Mouse (Mus musculus): Measurements from ENCODE around the gene Igsf9.

The Igsf9 gene

DNA sequence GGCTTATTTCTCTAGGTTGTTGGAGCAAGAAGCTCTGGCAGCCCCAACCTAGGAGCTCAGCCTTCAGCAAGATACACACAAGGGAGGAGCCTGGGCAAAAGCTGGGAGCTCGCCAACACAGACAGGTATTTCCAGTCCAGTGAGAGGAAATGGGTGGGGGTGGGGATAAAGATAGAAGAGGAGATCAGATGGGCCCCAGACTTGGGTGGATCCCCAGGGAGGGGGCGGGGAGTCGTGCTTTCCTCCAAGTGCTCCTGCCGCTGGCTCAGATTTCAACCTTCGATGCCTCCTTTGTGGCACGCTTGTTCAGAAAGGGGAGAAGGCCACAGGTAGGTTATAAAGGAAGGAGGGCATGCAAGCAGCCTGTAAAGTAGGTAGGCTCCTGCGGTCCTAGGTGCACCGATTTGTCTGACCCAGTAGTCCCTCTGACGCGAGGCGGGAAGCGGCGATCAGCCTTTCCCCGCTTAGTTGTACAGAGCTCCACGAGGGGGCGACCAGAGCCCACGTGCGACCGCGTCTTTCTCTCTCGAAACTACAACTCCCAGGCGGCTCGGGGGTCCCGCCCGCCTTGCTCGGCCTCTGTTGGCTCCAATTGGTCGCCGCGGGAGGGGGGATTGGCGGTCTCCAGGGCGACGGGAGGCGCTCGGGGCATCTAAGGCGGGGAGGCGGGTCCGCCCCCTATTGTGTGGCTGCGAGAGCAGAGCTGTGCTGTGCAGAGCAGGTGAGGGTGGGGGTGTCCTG lies at the start of gene Igsf9:
TSS of gene Igsf9 (plus strand) at position 249 of the 741 bp plus-strand sequence.
- peak; percentile 94 for DNase-seq

DNA sequence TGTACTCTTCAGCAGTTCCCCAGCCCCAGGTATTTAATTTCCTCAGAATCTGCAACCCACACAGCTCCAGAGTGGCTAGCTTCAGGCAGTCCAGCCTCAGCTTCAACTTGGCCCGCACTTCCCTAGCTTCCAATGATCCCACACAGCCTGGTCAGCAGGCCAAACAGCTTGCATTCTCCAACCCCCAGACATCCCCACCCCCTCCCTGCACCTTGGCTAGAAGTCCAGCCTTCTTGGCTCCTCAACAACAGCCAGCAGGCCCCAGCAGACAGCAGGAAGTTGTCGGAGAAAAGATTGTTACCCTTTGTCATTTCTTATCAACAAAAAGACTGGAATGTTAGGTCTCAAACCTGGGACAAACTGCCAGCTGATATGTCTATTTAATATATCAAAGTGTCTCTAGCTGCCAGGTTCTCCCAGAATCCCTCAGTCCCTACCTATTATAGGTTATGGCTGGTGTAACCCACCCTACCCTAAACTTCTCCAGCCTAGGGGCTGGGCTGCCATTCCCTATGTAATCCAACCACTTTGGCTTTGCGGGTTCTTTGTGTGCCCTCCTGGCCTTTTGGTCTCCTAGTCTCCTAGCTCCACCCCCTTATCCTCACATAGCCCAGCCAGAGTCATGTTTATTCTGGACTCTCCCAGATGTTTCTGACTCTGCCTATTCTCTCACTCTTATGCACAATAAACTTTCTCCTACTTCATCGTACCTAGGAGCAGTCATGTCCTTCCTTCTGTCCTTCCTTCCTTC lies 49.6 kb upstream of the Igsf9 start:
- DNase-seq: peak; percentile 58

DNA sequence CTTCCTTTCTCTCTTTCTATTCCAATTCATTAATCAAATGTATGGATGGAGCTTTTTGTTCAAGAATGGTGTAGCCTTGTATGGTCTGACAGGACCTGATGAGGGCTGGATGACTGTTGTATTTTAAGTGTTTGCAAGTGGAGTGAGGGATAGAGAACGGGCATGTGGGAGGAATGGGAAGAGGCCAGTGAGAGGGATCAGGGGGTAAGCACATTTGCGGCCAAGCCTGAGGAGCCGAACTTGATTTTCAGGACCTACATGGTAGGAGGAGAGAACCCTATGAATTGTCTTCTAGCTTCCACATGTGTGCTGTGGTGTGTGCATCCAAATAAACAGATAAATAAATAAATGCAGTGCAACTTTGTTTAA lies 49.0 kb upstream of the Igsf9 start:
- DNase-seq: no peak

DNA sequence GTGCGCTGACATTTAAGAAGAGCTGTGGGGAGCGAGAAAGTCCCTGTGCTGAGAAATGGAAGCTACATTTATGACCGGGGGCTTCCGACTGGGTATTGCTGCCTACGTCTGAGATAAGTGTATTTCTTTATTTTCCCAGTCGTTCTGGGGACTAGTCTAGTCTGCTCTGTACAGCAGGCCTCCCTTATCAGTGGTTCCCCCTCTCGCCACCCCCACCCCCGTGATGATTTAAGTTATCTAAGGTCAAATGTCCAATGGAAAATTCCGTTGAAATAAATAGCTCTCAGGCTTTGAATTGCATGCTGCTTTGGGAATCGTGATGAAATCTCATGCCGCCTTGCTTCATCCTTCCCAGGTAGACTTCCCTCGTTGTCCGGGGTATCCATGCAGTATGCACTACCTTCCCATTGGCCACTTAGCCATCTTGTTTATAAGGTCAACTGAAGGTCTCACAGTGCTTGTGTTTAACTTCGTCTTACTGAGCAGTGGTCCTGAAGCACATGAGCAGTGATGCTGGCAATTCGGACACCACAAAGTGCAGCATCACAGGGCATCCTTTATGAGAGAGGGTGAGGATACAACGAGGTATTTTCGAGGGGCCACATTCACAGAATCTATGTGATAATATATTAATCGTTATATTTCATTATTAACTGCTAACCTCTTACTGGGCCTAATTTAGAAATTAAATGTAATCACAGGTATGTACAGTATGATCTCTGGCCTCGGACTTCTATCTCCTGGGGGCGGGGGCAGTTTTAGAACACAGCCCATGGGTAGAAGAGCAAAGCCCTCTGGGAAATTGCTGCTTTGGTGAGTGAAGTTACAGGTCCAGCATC lies 48.4 kb upstream of the Igsf9 start:
- no peak for DNase-seq

DNA sequence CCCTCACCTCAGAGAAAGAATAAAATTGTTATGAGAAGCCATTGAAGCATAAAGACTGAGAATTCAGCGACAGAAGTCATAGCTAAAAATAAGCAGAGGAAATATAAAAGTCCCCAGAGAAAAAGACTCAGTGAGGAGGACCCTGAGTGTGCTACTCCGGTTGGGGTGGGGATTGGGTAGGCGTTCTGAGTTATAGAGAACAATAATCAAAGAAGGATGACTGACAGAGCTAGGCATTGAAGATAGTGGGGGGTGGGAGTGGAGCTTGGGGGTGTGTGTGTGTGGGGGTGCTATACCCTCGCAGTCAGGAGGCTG lies 47.8 kb upstream of the Igsf9 start:
- no peak for DNase-seq

DNA sequence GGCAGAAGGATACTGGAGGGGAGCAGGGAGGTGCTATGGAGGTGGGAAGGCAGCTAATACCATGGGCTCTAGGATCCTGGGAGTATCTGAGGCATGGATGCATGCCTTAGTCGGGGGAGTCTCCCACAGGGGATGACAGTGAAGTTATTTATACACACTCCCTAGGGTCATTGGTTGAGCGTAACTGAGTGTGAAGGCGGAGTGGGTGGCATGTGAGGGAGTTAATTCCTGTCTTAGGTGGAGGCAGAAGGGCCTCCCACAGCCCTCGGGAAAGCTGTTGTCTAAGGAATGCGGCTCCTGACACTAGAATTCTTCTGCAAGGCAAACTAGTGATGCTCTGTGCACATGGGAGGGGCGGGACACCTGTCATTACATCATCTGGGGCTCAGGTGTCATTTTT lies 44.8 kb upstream of the Igsf9 start:
- no peak for DNase-seq

DNA sequence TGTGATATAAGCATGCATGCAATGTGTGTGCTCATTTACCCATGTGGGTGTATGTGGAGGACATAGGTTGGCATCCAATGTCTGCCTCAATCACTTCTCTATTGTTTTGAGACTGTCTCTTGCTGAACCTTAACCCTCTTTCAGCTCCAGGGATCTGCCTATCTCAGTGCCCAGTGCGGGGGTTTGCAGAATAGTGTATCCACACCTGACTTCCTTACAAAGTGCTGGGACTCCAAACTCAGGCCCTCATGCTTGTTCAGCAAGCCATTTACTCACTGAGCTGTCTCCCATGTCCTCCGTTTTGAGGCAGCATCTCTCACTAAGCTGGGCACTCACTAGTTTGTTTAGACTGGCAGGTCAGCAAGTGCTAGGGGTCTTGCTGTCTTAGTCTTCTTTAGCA lies 43.0 kb upstream of the Igsf9 start:
- no peak for DNase-seq

DNA sequence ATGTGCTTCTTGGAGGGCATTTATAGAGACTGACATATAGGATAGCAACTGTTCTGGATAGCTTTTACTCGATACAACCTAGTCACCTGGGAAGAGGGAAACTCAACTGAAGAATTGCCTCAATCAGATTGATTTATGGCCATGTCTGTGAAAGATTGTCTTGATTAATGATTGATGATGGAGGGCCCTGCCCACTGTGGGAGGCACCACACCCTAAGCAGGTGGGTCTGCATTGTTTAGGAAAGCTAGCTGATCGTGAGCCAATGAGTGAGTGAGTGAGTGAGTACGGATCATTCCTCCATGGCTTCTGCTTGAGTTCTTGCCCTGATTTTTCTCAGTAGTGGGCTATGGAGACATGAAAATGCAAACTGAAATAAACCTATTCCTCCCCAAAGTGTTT lies 41.1 kb upstream of the Igsf9 start:
- no peak for DNase-seq

DNA sequence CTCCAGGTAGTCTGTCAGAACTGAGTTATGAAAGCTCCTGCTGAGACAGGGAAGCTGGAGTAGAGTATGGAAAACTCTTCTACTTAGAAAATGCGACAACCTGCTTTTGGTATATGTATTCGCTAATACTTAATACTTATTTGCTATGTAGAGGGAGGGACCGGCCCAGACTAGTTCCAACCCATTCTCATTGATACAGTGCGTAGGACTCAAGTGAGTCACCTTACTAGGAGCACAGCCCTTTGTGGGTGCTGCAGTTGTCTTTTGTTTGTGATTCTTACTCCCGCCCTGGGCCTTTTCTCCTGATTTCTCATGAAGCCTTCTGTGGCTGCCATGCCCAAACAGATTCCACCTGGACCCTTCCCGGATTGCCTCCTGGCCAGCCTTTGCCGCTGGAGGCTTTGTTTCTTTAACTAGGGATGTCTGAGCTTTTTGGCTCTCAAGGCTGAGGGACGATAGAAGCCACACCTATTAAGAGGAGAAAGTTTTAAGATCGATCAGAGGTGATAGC lies 39.6 kb upstream of the Igsf9 start:
- DNase-seq: no peak

DNA sequence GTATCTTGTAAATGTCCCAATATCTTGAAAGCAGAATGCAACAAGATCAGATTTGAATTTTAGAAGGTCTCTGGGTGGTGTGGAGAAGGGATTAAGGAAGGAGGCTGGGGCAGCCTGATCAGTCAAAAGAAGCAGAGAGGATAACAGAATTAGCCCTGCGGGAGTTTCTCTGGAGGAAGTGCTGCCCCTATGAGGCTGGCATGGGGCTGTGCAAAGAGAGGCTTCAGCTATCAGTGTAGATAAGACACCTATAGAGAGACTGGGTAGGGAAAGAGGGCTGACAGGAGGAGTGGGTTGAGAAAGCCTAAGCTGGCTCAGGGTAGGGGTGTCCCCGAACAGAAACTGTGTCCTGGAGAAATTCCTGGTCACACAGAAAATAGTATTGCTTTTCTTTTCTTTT lies 31.4 kb upstream of the Igsf9 start:
- DNase-seq: no peak

DNA sequence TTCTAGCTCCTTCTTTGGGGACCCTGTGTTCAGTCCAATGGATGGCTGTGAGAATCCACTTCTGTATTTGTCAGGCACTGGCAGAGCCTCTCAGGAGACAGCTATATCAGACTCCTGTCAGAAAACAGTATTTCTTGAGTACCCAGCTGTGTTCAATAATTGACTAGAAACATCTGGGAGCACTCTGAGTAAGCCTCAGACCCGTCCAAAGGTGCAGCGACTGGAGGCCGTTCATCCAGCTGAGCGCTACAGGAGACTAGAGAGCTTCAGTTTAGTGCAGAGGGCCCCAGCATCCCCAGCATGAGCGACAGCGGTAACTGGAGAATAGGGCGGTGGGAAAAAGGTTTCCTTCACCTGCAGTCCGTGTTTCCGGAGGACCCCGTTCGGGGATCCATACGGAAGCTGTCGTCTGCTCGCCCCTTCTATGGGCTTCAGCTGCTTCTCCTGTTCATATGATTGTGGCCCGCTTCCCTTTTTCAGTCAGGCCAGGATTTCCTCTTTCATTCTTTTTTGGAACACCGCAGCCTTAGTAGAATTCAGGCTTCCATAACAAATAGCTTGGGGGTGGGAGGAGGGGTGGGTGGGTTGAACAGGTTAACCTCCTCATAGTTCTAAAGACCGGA lies 30.6 kb upstream of the Igsf9 start:
- DNase-seq: no peak

DNA sequence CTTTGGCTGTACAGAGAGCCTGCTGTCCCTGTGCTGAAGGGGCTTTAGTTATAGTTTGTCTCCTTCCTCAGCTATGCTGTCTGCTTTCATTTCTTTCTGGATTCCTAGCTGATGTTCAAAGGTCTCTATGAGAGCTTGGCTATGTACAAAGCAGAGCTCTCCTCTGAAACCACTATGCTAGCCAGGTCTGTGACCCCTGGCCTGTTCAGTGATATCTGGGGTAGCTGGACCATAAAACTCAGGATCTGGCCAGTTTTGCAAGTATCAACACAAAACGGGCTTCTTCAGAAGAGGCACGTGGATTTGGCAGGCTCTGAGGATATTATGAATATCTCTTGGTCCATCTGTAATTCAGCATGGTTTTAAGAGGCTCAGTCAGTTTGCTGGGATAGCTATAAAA lies 28.7 kb upstream of the Igsf9 start:
- no peak for DNase-seq

DNA sequence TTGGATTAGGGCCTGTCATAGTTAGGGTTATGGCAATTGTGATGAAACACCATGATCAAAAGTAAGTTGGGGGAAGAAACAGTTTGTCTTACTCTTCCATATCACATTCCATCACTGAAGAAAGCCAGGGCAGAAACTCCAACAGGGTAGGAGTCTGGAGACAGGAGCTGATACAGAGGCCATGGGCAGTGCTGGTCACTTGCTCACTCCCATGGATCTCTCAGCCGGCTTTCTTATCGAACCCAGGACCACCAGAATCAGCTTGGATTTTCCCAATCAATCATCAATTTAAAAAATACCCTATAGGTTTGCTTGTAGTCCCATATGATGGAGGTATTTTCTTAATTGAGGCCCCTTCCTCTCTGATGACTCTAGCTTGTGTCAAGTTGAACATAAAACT lies 27.8 kb upstream of the Igsf9 start:
- no peak for DNase-seq

DNA sequence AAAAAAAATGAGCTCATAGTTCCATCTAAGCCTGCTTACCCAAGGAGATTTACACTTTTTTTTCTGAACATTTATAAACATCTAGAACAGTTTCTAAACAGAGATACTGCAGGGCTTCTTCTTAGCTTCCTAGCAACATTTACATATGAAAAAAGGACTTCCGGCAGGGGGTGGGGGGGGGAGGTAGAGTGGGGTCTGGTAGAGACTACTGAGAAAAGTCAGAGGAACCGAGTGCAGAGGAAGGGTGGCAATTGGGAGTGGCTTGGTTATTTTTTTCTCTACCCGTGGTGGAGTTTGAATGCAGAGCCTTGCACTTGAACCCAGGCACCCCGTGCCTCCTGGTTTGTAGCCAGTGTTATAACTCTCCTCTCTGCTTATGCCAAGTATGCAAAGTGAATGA lies 26.2 kb upstream of the Igsf9 start:
- DNase-seq: peak; percentile 18

DNA sequence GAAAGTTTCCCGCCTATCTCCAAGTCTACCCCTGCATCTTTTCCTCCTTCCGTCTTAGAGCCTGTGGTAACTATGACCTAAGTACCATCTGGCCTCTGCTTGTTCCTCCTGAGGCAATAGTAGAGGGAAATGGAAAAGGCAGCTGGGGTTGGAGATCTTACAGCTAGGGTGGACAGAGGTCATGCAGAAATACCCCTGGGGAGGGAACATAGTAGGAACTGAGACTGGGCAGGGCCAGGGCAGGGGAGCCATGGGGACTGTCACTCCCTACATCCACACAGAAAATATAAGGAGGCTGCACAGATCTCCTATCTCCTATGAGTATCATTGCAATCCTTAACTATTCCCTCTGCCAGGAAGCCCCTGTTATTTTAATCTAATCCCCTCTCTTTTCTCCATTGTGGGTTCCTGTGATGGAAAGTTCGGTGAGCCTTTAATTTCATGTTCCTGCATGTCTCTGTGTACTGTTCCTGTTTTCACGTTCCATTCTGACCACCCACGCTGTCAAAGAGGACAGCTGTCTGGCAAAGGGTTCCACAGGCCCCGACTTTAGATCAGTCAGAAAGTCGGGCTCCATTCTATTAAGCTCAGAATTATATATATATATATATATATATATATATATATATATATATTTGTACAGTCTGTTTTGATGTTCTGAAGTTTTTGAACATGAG lies 25.4 kb upstream of the Igsf9 start:
- DNase-seq: peak; percentile 65

DNA sequence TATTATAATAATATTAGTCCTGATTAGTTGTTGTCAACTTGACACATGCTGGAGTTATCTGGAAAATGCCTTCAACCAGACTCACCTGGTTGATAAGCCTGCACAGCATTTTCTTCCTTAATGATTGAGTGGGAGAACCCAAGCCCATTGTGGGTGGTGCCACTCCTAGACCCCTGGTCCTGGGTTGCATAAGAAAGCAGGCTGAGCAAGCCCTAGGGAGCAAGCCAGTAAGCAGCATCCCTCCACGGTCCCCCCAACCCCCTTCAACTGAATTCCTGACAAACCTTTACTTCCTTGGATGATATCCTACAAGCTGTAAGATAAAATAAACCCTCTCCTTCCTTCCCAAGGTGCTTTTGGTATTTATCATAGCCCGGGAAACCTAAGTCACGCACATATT lies 24.4 kb upstream of the Igsf9 start:
- DNase-seq: no peak

DNA sequence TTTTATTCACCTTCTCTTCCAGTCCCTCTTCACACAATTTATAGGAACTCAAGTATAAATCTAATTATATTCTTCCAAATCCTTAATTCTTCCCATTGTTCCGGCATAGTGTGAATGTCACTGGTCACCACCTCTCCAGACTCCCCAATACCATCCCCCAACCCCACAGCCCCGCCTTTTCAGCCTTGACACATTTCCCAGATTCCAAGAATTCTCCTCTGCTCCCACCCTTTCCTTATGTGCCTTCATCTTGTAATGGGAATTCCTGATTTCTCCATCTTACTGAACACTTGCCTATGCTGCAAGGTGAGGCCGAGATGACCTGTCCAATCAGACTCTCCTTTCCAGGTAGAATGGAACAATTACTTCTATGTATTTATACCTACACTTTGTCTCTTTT lies 23.5 kb upstream of the Igsf9 start:
- no peak for DNase-seq

DNA sequence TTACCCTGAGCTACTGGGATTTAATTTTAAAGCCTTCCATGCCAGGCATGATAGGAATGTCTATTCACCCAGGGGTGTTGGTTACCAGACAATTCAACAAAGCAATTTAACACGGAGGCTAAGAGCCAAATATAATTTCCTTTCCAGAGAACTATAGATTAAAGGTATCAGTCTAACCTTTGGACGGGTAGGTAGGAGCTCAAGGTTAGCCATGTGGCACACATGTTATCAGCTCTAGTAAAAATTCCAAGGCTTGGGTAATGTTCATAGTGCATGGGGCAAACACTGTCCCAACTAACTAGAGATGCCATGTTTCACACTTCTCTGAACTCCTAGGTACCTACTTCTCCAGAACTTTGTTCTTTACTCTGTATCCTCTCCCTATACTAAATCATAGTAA lies 20.0 kb upstream of the Igsf9 start:
- DNase-seq: no peak

DNA sequence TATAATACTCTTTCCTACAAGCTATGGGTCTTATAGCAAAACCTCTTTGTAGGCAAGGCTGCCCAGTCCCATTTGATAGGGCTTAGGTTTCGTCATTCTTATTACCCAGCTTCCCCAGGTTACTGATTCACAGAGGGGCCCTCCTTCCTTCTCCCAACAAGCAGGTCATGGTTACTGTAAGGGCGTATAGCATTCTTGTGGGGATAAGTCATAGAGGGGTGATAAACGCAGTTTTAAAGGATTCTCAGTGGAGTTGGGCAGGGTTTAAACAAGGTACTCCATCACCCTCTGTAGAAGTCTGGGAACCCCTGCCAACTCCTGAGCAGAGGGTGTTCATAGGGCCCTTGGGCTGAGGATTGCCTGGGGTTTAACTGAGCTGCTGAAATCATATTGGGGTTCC lies 19.1 kb upstream of the Igsf9 start:
- DNase-seq: no peak

DNA sequence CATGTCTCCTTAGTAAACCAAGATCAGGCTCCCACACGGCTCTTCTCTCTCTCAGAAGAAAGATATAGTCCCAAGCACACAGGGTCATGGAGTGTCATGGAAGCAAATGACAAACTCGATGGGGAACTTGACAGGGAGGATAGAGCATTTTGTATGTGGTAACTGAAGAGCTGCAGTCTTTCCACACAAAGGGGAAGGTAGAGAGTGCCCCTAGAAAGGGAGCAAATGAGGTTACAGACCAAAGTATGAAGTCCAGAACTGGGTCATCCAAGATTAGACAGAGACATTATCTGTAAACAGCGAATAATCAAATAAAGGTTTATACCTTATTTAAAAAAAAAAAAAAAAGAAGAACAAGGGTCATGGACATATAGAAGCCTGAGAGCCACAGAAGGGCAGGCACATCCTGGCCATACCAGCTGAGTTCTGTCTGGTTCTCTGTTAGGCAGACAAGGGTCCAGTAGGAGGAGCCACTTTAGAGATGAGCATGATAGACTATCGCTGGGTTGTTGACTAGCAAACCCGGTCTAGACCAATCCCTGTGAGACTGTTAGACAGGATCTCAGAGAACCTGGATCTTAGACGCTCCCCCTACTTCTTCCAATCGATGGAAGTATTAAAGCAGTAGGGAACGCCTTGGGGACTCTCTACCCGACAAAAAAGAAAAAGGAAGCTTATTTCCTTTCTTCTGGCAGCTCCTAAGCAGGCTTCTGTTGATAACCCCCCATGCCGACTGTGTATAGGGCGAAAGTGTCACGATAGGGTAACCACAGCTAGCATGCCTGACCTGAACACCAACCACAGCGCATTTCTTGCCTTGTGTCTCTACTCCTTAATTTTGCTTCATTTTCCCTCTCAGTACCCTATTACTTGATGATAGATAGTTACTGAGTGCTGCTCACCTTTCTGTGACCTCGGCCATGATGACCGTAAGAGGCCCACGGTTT lies 17.9 kb upstream of the Igsf9 start:
- DNase-seq: no peak

DNA sequence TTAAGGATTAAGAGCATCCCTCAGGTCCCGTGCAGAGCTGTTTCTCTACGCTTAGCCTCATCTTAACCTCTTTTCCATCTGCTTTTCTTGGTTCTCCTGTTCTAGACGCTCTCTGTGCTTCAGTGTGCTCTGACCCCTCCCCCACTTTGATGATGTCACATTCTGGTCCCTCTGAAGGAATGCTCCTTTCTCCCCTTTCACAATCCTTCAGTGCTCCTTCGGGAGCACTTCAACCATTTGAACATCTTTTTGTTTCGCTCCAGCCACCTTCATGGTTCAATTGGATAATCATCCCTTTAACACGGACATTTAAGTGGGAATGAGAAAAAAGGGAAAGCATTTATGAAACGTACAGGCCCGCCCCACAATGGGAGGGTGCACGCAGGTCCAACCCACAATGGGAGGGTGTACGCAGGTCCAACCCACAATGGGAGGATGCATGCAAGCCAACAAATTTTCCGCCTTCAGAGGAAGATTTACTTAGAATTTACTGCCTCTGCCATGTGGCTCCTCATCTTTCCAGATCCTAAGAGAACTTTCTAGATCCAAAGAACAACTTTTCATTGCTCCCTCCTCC lies 13.2 kb upstream of the Igsf9 start:
- no peak for DNase-seq
